Mouse (Mus musculus) hindbrain, embryonic 11.5 days (tissue): ENCODE data around the gene March6. TPM values are rescaled to one million over a fixed set of nuclear protein-coding genes. Genes with fewer than 3 reads are reported as not detected.

Experiments
- ATAC-seq: fragments of 200-750 bp; cut with Nextera tagmentation; 2 replicates; pipeline ENCODE4 v1.8.0; 2017; ENCODE audit warnings: mild to moderate bottlenecking, moderate TSS enrichment, moderate library complexity; ENCODE audit not compliant: low FRiP score
- DNase-seq: peaks from one replicate; pipeline ENCODE4 v3.0.0-alpha.2; 2015; ENCODE audit warnings: low spot score
- H3K27ac ChIP-seq: fragments of 300-500 bp; sonication (generic); 2 replicates; pipeline ENCODE4 v1.5.1; 2014; ENCODE audit warnings: mild to moderate bottlenecking, low read depth, low read length
- H3K27me3 ChIP-seq: fragments of 300-500 bp; sonication (generic); 2 replicates; pipeline ENCODE4 v1.6.1; 2014; ENCODE audit warnings: mild to moderate bottlenecking, low read length, moderate library complexity, mixed read lengths; ENCODE audit not compliant: control insufficient read depth, insufficient read depth
- H3K36me3 ChIP-seq: fragments of 300-500 bp; sonication (generic); 2 replicates; pipeline ENCODE4 v1.6.1; 2014; ENCODE audit warnings: mild to moderate bottlenecking, low read length, moderate library complexity, mixed read lengths; ENCODE audit not compliant: control insufficient read depth, insufficient read depth
- H3K4me1 ChIP-seq: fragments of 300-500 bp; sonication (generic); replicated peaks from 2 replicates; pipeline ENCODE4 v1.6.1; 2014; ENCODE audit warnings: low read length, mixed read lengths; ENCODE audit not compliant: control insufficient read depth, insufficient read depth
- H3K4me2 ChIP-seq: fragments of 300-500 bp; sonication (generic); replicated peaks from 2 replicates; pipeline ENCODE4 v1.6.1; 2014; ENCODE audit warnings: mild to moderate bottlenecking, low read depth, low read length
- H3K4me3 ChIP-seq: fragments of 300-500 bp; sonication (generic); 2 replicates; pipeline ENCODE4 v1.5.1; 2014; ENCODE audit warnings: low read depth, low read length
- H3K9ac ChIP-seq: fragments of 300-500 bp; sonication (generic); 2 replicates; pipeline ENCODE4 v1.6.1; 2014; ENCODE audit warnings: low read depth, low read length
- H3K9me3 ChIP-seq: fragments of 300-500 bp; sonication (generic); 2 replicates; pipeline ENCODE4 v1.6.1; 2016; ENCODE audit warnings: low read length; ENCODE audit not compliant: control insufficient read depth
- WGBS: fragments of 180-500 bp; shearing (Covaris S2); extraction: QIAGEN DNeasy Blood & Tissue Kit; methylation state at CpG from one replicate; pipeline ENCODE4 v1.1.7; 2014; 5-methylcytosine and 5-hydroxymethylcytosine counted together
- polyA plus RNA-seq: library from polyadenylated mRNA; unstranded; fragments of >200 nt; fragmentation: Nextera tagmentation; extraction: Ambion mirVana; gene quantifications from 2 replicates; pipeline ENCODE4 v1.2.1, GENCODE M21; 2014

The March6 gene
- polyA plus RNA-seq, 1 experiment from 2014 or later, result 46.3 TPM

- Histone ChIP-seq H3K27me3 (no peaks in the 10 kb centered on the region), H3K36me3 (no peaks in the 10 kb centered on the region), H3K4me1 (no peaks in the 10 kb centered on the region), H3K27ac (no peak overlapping the region), H3K4me3 (no peak overlapping the region), H3K4me2 (no peak overlapping the region), H3K9ac (no peak overlapping the region), H3K9me3 (no peaks in the 10 kb centered on the region)
- WGBS, result 85% methylated on average over 4 of the region's 4 CpGs
- DNase-seq (no peak), ATAC-seq (no peak)
These were observed 57.9 kb downstream of the March6 start for GRCm38 (mm10) chr15:31472645-31473574.

GRCm38 (mm10) chr15:31471529-31471928 lies 59.3 kb downstream of the March6 start:
- Histone ChIP-seq H3K27me3 (no peaks in the 10 kb centered on the region), H3K27ac (no peak overlapping the region), H3K4me3 (no peak overlapping the region), H3K4me2 (no peak overlapping the region), H3K36me3 (no peaks in the 10 kb centered on the region), H3K4me1 (no peaks in the 10 kb centered on the region), H3K9me3 (no peaks in the 10 kb centered on the region), H3K9ac (no peak overlapping the region)
- WGBS, result 90% methylated on average over 4 of the region's 4 CpGs
- DNase-seq (no peak), ATAC-seq (no peak)

GRCm38 (mm10) chr15:31469497-31469896 lies 61.4 kb downstream of the March6 start:
- H3K27ac ChIP-seq, result no peak overlapping the region
- no peaks in the 10 kb centered on the region for H3K9me3 ChIP-seq
- ATAC-seq (no peak), DNase-seq (no peak)
- H3K4me2 ChIP-seq, result no peak overlapping the region
- H3K4me3 ChIP-seq, result no peak overlapping the region
- 93% methylated on average over 4 of the region's 4 CpGs for WGBS
- H3K4me1 ChIP-seq, result no peaks in the 10 kb centered on the region
- H3K27me3 ChIP-seq, result no peaks in the 10 kb centered on the region
- H3K9ac ChIP-seq, result no peak overlapping the region
- no peaks in the 10 kb centered on the region for H3K36me3 ChIP-seq

GRCm38 (mm10) chr15:31468806-31469205 lies 62.0 kb downstream of the March6 start:
- Histone ChIP-seq H3K4me3 (no peak overlapping the region), H3K4me1 (no peaks in the 10 kb centered on the region), H3K27ac (no peak overlapping the region), H3K36me3 (no peaks in the 10 kb centered on the region), H3K9ac (no peak overlapping the region), H3K27me3 (no peaks in the 10 kb centered on the region), H3K9me3 (no peaks in the 10 kb centered on the region), H3K4me2 (no peak overlapping the region)
- ATAC-seq (no peak), DNase-seq (no peak)
- WGBS, result 95% methylated on average over 5 of the region's 5 CpGs

GRCm38 (mm10) chr15:31466749-31467148 lies 64.1 kb downstream of the March6 start:
- ATAC-seq, result no peak
- 89% methylated on average over 1 of the region's 1 CpGs for WGBS
- H3K36me3 ChIP-seq, result 0 out of 2 replicates have a peak, but pooled peaks cover 2% of the 10 kb centered on the region

GRCm38 (mm10) chr15:31466295-31466694 lies 64.6 kb downstream of the March6 start:
- H3K4me2 ChIP-seq, result no peak overlapping the region
- no peak overlapping the region for H3K9ac ChIP-seq
- no peak for DNase-seq
- no peak overlapping the region for H3K4me3 ChIP-seq
- no peaks in the 10 kb centered on the region for H3K4me1 ChIP-seq
- no peak overlapping the region for H3K27ac ChIP-seq
- 0 out of 2 replicates have a peak, but pooled peaks cover 2% of the 10 kb centered on the region for H3K36me3 ChIP-seq
- no peaks in the 10 kb centered on the region for H3K9me3 ChIP-seq
- ATAC-seq, result no peak
- no peaks in the 10 kb centered on the region for H3K27me3 ChIP-seq
- WGBS, result 91% methylated on average over 5 of the region's 5 CpGs

More at GRCm38 (mm10) chr15:31466749-31467148, 64.1 kb downstream of the March6 start:
- Histone ChIP-seq H3K4me3 (no peak overlapping the region), H3K27ac (no peak overlapping the region), H3K9me3 (no peaks in the 10 kb centered on the region), H3K4me1 (no peaks in the 10 kb centered on the region), H3K9ac (no peak overlapping the region), H3K27me3 (no peaks in the 10 kb centered on the region), H3K4me2 (no peak overlapping the region)
- no peak for DNase-seq

- Histone ChIP-seq H3K4me3 (no peak overlapping the region), H3K36me3 (0 out of 2 replicates have a peak, but pooled peaks cover 2% of the 10 kb centered on the region), H3K27ac (no peak overlapping the region), H3K4me2 (no peak overlapping the region), H3K9me3 (no peaks in the 10 kb centered on the region), H3K9ac (no peak overlapping the region), H3K27me3 (no peaks in the 10 kb centered on the region), H3K4me1 (no peaks in the 10 kb centered on the region)
- ATAC-seq (no peak), DNase-seq (no peak)
- WGBS, result 91% methylated on average over 2 of the region's 2 CpGs
These were observed 65.0 kb downstream of the March6 start for GRCm38 (mm10) chr15:31465806-31466205.

GRCm38 (mm10) chr15:31460571-31460970 lies 70.3 kb downstream of the March6 start:
- H3K36me3 ChIP-seq, result 0 out of 2 replicates have a peak, but pooled peaks cover 5% of the 10 kb centered on the region
- ATAC-seq (no peak), DNase-seq (no peak)
- H3K27me3 ChIP-seq, result no peaks in the 10 kb centered on the region
- H3K9ac ChIP-seq, result no peak overlapping the region
- H3K9me3 ChIP-seq, result no peaks in the 10 kb centered on the region
- no peak overlapping the region for H3K27ac ChIP-seq
- H3K4me1 ChIP-seq, result no peaks in the 10 kb centered on the region
- 91% methylated on average over 2 of the region's 2 CpGs for WGBS
- no peak overlapping the region for H3K4me3 ChIP-seq
- H3K4me2 ChIP-seq, result no peak overlapping the region

GRCm38 (mm10) chr15:31458081-31458480 lies 72.8 kb downstream of the March6 start:
- no peak overlapping the region for H3K9ac ChIP-seq
- H3K36me3 ChIP-seq, result 0 out of 2 replicates have a peak, but pooled peaks cover 4% of the 10 kb centered on the region
- H3K4me3 ChIP-seq, result no peak overlapping the region
- no peaks in the 10 kb centered on the region for H3K9me3 ChIP-seq
- H3K4me1 ChIP-seq, result no peaks in the 10 kb centered on the region
- no peak overlapping the region for H3K27ac ChIP-seq
- H3K4me2 ChIP-seq, result no peak overlapping the region
- no peak for DNase-seq
- no peak for ATAC-seq
- H3K27me3 ChIP-seq, result no peaks in the 10 kb centered on the region
- WGBS, result 90% methylated on average over 7 of the region's 7 CpGs
